Mouse (Mus musculus) liver (tissue): ENCODE data around the gene Xdh.

Experiments used
- DNase-seq: peaks from one replicate; pipeline ENCODE4 v3.0.0-alpha.2; 2020; ENCODE audit warnings: mixed read lengths

Xdh gene

GRCm38 (mm10) chr17:73941816-73942215 lies 8.2 kb downstream of the Xdh start:
- DNase-seq = no peak

DNA sequence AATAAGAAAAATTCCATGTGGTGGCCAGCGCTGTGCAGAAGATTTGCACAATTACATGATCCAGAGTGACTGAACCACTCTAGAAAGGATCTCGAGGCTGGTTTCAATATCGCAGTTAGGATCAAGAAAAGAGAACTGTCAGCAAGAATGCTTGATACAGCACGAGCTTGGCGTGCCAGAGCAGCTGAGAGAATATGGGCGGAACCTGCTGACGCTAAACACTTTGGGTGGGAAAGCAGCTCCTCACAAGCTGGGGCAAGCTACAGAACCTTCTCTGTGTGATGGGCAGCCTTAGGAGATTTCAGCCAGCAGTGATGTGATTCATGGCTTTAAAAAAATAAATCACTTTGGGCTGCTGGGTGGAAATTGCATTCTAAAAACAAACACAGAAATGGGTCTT lies 12.9 kb downstream of the Xdh start:
- DNase-seq = no peak

DNA sequence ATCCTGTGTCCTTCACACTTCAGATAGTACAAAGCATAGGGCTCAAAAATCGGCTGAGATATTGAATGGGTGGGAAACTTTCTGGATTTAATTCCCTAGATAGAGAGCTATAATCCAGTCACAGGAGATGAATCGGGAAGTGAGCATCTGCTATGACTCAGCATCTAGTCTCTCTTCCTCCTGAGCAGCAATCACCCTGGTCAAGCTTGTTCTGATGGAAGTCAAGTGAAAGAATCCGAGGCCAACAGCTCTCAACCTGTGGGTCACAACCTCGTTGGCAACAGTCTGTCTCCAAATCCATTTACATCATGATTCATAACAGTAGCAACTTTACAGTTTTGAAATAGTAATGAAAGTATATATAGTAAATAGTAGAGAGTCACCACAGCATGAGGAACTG lies 14.8 kb downstream of the Xdh start:
- no peak for DNase-seq

DNA sequence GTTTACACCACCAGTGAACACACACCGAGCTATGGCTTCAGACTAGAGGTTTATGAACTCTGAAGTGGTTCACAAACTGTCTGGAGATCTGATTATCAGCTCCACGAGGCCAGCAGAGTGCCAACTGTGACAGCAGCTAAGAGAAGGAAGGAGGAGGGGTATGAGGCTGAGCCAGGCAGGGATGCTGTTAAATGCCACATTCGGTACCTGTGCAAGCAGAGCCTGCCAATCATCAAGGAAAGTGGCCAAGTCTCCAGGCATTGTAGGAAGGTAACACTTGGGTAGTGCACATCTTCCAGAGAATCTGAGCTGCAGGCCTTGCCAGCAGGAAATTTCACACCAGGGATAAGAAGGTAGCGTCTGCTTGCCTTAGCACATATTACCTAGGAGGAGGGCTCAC lies 15.7 kb downstream of the Xdh start:
- DNase-seq = no peak

DNA sequence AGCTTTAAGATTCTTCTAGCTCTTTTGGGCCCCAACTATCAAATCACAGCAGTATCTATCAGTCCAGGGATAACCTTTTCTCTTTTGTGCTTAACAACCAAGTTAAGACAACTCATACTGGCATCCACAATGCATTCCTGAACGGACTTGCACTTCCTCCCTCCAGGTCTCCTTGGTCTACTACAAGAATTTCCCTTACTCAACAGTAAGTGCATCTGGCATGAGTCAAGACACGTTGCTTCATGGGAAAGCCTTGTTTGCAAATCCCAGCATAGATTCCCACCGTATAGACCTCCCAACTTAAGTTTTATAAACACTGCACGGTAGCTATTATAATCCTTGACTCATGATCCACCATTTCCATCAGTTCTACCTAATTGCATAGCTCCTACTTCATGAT lies 16.4 kb downstream of the Xdh start:
- no peak for DNase-seq

GRCm38 (mm10) chr17:73932497-73933059 lies 17.4 kb downstream of the Xdh start:
- DNase-seq = no peak

GRCm38 (mm10) chr17:73919520-73919919 lies 30.5 kb downstream of the Xdh start:
- DNase-seq = no peak

- no peak for DNase-seq
Observed at GRCm38 (mm10) chr17:73918944-73919381, 31.0 kb downstream of the Xdh start.

DNA sequence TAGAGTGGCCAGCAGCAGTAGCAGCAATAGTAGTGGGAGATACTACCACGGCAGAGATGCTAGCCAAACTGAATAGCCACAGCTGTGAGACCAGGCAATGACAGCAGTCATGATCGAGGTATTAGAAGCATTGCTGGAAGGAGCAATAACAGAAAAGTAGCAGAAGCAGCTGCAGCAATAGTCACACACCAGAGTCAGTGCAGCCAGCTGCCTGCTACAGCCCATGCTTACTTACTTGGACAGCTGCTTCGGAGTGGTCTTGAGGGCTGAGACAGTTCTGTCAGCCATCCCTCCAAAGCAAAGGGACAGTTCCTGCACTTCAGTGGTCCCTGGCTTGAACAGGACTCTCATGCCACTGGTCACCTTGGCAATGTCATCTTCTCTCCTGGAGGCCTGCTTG lies 31.9 kb downstream of the Xdh start:
- DNase-seq = no peak

DNA sequence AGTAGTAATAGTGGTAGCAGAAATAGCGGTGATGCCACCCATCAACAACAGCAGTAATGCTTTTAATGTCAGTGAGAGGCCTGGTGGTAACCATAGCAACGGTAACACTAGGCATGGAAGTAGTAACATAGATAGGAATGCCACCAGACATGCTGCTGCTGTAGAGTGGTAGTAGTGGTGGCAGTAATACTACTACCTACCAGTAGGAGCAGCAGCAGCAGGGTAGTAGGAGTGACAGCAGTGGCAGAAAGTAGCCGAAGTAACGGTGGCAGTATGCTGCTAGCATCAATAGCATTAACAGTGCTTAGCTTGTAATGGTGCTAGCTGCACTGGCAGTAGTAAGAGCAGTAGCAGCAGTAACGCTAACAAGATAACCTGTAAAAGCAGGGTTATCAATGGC lies 32.3 kb downstream of the Xdh start:
- no peak for DNase-seq

- DNase-seq = no peak
Observed at GRCm38 (mm10) chr17:73914730-73915129, 35.3 kb downstream of the Xdh start.

- DNase-seq = no peak
Observed at GRCm38 (mm10) chr17:73906076-73906475, 43.9 kb downstream of the Xdh start.

GRCm38 (mm10) chr17:73905043-73905750 lies 44.8 kb downstream of the Xdh start:
- DNase-seq = no peak

- no peak for DNase-seq
Observed at GRCm38 (mm10) chr17:73903121-73903520, 46.9 kb downstream of the Xdh start.

DNA sequence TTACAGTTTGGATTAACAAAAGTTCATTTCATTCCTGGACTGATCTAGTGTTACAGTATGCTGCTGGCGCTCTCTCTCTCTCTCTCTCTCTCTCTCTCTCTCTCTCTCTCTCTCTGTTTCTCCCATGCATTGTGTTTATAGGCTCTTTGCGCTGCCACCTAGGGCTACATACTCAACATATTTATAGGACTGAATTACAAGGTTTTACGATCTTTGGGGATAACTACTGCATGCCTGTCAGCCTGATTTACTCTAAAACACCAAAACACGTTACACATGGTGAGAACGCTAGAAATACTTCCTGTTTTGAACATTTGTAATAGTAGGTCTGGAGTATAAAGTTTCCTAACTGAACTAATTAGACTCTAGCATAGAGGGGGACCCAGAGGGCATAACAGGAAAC lies 47.8 kb downstream of the Xdh start:
- DNase-seq = no peak

DNA sequence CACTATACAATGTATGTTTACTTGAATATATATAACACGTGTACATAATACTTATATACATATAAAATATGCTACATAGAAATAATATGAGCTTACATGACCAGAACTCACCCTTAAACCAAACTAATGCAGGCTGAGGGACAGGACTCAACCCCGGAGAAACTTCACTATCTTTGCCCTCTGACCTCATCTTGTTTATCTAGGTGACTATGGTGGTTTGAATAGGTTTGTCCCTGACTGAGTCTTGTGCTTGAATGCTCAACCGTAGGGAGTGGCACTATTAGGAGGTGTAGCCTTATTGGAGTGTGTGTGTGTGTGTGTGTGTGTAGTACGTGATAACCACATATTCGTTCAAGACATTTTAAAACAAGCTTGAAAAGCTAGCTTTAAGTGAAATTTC lies 55.6 kb downstream of the Xdh start:
- no peak for DNase-seq

- DNase-seq = no peak
Observed at GRCm38 (mm10) chr17:73893822-73894221, 56.2 kb downstream of the Xdh start.

GRCm38 (mm10) chr17:73893207-73893606 lies 56.8 kb downstream of the Xdh start:
- no peak for DNase-seq

DNA sequence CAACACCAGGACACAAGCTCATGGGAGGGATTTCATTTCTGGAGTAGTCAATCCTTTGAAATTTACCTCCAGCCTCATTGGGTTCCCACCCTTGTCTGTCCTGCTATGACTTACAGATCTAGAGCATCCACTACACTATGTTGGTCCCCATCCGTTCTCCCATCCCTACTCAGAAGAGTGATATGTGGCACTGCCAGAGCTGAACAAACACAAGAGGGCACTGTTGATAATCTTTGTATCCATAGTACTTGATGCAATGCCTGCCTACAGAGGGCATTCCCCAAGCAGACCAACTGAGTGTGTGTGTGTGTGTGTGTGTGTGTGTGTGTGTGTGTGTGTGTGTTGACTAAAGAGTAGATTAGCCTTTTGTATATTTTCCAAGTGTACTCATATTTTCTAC lies 58.4 kb downstream of the Xdh start:
- no peak for DNase-seq

DNA sequence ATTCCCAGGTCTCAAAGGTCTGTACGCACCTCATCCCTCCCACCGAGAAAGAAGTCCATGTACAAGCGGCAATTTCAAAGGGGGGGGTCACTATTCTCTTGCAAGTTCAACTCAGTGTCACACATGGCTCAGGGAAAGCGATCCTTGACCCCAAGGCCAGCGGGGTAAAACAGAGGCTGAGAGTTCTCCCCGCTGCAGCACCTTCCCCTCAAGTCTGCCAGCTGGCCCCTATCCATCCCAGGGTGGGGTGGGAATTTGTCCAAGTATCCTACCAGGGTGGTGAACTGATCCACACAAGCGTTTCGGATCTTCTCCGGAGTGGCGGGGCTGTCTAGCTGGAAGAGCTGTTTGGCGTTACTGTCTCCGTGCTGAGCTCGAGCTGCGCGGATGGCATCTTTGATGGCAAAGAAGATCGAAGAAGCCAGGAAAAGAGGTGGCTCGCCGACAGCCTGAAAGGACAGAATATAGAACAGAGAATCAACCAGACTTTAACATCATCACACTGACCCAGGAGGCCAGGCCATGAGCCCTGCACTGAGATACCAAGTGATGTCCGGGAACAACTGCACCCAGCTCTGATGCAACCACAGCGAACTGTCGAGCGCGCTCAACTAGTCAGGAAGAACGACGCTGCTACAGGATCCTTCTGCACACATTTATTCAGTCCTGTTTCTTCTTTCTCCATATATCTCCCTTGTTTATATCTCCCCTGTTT lies 63.8 kb downstream of the Xdh start:
- no peak for DNase-seq

DNA sequence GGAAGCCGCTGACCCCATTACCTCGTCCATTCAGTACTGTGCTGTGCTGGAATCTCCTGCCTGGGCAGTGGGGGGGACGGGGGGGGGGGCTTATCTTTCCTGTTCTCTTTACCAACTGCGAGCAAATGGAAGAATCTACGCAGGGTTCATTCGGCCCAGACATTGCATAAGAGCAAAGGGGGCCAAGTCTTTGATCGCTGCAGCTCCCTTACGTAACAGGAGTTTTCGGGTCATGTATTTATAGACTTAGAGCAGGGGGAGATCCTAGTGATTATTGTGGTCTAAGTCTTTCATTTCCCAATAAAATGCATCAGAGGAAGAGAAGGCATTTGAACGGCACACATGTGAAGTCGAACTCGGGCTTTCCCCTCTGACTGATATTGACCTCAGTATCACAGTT lies 66.7 kb downstream of the Xdh start:
- DNase-seq = no peak

GRCm38 (mm10) chr17:73882194-73882593 lies 67.8 kb downstream of the Xdh start:
- peak; percentile 66 for DNase-seq

DNA sequence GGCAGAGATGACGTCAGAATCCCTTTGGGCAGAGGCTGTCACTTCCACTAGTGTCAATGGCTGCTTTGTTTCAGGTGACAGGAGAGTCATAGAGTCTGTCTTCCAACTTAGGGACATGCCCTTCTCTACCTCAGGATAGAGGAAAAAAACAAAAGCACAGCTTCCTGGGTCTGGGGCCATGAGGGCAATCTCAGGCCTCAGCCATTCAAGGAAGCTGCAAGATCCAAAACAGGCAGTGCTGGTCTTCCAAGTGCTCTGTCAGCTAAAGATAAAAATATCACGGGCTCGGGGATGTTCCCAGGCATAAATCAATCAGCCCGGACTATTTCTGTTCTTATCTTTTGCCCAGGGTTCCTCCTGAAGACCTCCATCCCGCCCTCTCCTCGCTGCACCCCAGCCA lies 68.7 kb downstream of the Xdh start:
- DNase-seq = no peak

DNA sequence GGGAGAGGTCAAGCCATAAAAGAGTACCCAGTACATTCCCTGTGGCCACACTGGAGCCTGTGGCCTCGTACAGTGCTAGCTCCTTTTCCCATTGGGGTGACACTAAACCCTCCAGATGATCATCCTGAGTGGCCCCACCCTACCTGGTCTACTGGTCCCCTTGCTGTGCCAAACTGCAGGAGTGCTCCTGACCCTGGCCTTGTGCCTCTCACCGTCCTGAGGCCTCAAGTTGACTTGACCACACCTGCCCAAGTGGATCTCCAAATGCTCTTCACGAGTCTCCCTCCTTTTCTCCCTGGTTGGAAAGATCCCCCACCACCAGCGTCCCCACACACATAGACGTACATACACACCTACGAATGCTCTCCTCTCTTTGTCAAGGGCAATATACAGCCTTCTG lies 69.7 kb downstream of the Xdh start:
- DNase-seq = no peak
